ENCODE assay signal across 8 mouse cellular contexts in the genomic region with DNA sequence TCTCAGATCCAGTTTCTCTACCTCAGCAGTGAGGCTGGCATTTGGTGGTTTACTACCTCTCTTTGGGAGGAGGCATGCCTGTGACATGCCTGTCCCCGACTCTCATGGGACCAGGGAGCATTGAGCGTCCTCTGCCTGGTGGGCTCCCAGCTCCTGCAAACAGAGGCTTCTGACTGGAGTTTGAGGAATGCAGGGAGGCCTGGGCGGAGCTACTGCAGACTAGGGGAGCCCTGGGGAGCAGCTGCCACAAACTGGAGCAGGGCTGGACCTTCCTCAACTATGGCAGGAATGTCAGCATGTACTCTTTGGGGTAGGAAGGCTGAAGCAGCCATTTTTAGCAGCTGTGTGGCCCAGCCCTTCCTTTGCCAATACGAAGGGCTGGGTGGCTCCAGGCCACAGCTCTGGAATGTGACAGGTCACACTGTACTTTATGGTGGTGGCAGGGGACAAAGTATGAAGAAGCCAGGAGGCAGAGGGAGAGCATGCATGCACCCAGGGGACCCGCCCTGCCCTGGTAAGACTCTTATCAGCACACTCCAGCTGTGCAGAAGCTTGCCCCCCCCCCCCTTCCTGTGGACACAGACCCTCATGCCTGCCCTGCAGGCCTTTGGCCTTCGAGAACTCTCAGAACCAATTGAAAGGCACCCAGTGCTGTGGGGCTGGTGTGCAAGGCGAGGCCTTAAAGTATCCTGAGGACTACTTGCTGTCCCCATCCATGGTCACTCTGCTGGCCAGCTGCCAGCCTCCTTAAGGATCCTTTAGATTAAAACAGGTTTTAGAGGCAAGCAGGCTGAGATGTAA.
DNase-seq lines count a peak whose midpoint lies in the region; ATAC-seq and TF ChIP-seq lines count a peak whose summit lies in the region.

No protein-coding gene starts in this region.

- no peaks in the 10 kb centered on the region for H3K27me3 ChIP-seq in intestine, embryonic 15.5 days (replicated peaks)
- no peaks in the 10 kb centered on the region for H3K27me3 ChIP-seq in liver, postnatal 0 days (ENCODE audit: insufficient read depth, low read length)
- no peaks in the 10 kb centered on the region for H3K27me3 ChIP-seq in stomach, embryonic 16.5 days (ENCODE audit: control insufficient read depth, insufficient read depth, low read length)

- 25% methylated on average over 7 of the region's 7 CpGs for WGBS in intestine, embryonic 15.5 days
- WGBS in liver, postnatal 0 days (ENCODE audit: insufficient replicate concordance) = 41% methylated on average over 7 of the region's 7 CpGs
- WGBS in stomach, embryonic 16.5 days = 40% methylated on average over 7 of the region's 7 CpGs

- H3K4me1 ChIP-seq in intestine, embryonic 15.5 days (replicated peaks) = peaks cover 38% of the 10 kb centered on the region
- peaks cover 45% of the 10 kb centered on the region for H3K4me1 ChIP-seq in liver, postnatal 0 days (ENCODE audit: insufficient read depth)
- H3K4me1 ChIP-seq in stomach, embryonic 16.5 days (ENCODE audit: control insufficient read depth, insufficient read depth, low read length) = peaks cover 39% of the 10 kb centered on the region

- H3K9ac ChIP-seq in intestine, embryonic 15.5 days = no peak overlapping the region
- peak overlapping the region; percentile 45 for H3K9ac ChIP-seq in liver, postnatal 0 days (replicated peaks)
- peak overlapping the region; percentile 46; the same call in 1 of the 2 replicates for H3K9ac ChIP-seq in stomach, embryonic 16.5 days (ENCODE audit: low read length)

- peak overlapping the region; percentile 12; the same call in 1 of the 2 replicates for H3K4me2 ChIP-seq in intestine, embryonic 15.5 days (replicated peaks)
- H3K4me2 ChIP-seq in liver, postnatal 0 days (ENCODE audit: low read depth, low read length) = peak overlapping the region; percentile 63
- H3K4me2 ChIP-seq in stomach, embryonic 16.5 days (ENCODE audit: low read depth, low read length) = no peak overlapping the region

- H3K4me3 ChIP-seq in gastrocnemius, adult 2 months = peak overlapping the region; percentile 10
- no peak overlapping the region for H3K4me3 ChIP-seq in intestine, embryonic 15.5 days (replicated peaks)
- H3K4me3 ChIP-seq in liver, postnatal 0 days (ENCODE audit: low read depth, low read length) = peak overlapping the region; percentile 11; the same call in 1 of the 2 replicates
- H3K4me3 ChIP-seq in stomach, embryonic 16.5 days (replicated peaks; ENCODE audit: low read length) = no peak overlapping the region

- peak; percentile 92 for TF ChIP-seq EP300 in liver, postnatal 0 days (IDR thresholded peaks at IDR 0.05; ENCODE audit: low read depth)

- no peaks in the 10 kb centered on the region for H3K36me3 ChIP-seq in intestine, embryonic 15.5 days
- H3K36me3 ChIP-seq in liver, postnatal 0 days (replicated peaks; ENCODE audit: insufficient read depth, low read length) = no peaks in the 10 kb centered on the region
- no peaks in the 10 kb centered on the region for H3K36me3 ChIP-seq in stomach, embryonic 16.5 days (ENCODE audit: control insufficient read depth, insufficient read depth, low read length)

- DNase-seq in 3T3-L1 (ENCODE audit: low read depth, low spot score) = peak; percentile 91
- DNase-seq in Muller cell, postnatal 12 days (ENCODE audit: inconsistent ontology term) = peak; percentile 95
- peak; percentile 85 for DNase-seq in gastrocnemius, adult 2 months
- peak; percentile 73 for DNase-seq in liver, postnatal 0 days
- DNase-seq in left cerebral cortex, postnatal 25 days (ENCODE audit: low spot score in 2 of 2) = no peak
- DNase-seq in thymus, adult 18-20 months = no peak

- peak; percentile 83 for ATAC-seq in intestine, embryonic 15.5 days
- peak; percentile 81 for ATAC-seq in liver, postnatal 0 days
- ATAC-seq in stomach, embryonic 16.5 days (ENCODE audit: insufficient read depth, low FRiP score) = peak; percentile 65

- TF ChIP-seq CTCF in gastrocnemius, adult 2 months (IDR thresholded peaks at IDR 0.05) = peak; percentile 47
- no peak for TF ChIP-seq CTCF in liver, postnatal 0 days (IDR thresholded peaks at IDR 0.05; ENCODE audit: low read depth)

- no peaks in the 10 kb centered on the region for H3K9me3 ChIP-seq in intestine, embryonic 15.5 days
- peaks cover 5% of the 10 kb centered on the region for H3K9me3 ChIP-seq in liver, postnatal 0 days (ENCODE audit: low read length)
- H3K9me3 ChIP-seq in stomach, embryonic 16.5 days (replicated peaks; ENCODE audit: control insufficient read depth, low read length) = peaks cover 10% of the 10 kb centered on the region; the same call in 1 of the 2 replicates

- intact Hi-C loops in gastrocnemius, adult 2 months (cut with DNase I) = loop anchor here (1.0 to 5.0 kb wide), 5 partner anchors 48 to 239 kb away; partner anchors contain the start of gene Gadd45g
- intact Hi-C loops in left cerebral cortex, postnatal 25 days (cut with DNase I) = no loop called here

- H3K27ac ChIP-seq in gastrocnemius, adult 2 months = peak overlapping the region; percentile 87
- H3K27ac ChIP-seq in intestine, embryonic 15.5 days = peak overlapping the region; percentile 55
- H3K27ac ChIP-seq in liver, postnatal 0 days (ENCODE audit: low read depth) = peak overlapping the region; percentile 73
- H3K27ac ChIP-seq in stomach, embryonic 16.5 days (ENCODE audit: low read length) = peak overlapping the region; percentile 61

Comparison
In these comparisons a context has a peak if more than half of its experiments do, and no peak if none do; other contexts are left out.
1. DNase-seq: peak in 3T3-L1 (single experiment), Muller cell, postnatal 12 days (single experiment), gastrocnemius, adult 2 months (single experiment) and liver, postnatal 0 days (single experiment); none in left cerebral cortex, postnatal 25 days (0 of 2) and thymus, adult 18-20 months (0 of 2).
2. H3K4me3 ChIP-seq: peak in gastrocnemius, adult 2 months (single experiment) and liver, postnatal 0 days (single experiment); none in intestine, embryonic 15.5 days (single experiment) and stomach, embryonic 16.5 days (single experiment).
3. Peak in every context shown above with its lines, with median percentiles within 50 percentile points of each other: H3K27ac ChIP-seq and ATAC-seq.